Mouse (Mus musculus): Measurements from ENCODE around the gene Poln. TPM values are rescaled to one million over a fixed set of nuclear protein-coding genes. Genes with fewer than 3 reads are reported as not detected.

Poln gene
- polyA plus RNA-seq, 1 experiment: 0.61 TPM

DNA sequence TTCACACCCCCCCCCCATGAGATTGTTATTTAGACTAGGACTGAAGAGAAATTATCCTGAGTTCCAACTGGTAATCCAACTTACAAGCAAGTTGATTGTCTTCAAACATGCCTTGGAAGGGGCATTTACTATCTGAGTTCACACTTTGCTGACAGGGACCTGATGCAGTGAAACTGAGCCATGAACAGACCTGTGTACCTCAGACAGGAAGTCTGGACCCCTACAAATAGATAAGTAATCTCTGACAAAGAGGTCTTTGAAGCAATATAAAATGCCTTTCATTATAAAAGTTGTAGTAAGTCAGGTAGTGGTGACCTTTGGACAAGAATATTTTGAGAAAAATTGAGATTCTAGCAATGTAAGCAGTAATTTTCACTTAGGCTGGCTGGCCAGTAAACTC, 20.8 kb downstream of the Poln start:
- TF ChIP-seq CTCF (IDR thresholded peaks at IDR 0.05; ENCODE audit: borderline replicate concordance, insufficient read depth, low read length): no peak
- no peak for TF ChIP-seq POLR2A (IDR thresholded peaks at IDR 0.05; ENCODE audit: low read depth, low read length)
- no peak overlapping the region for H3K4me3 ChIP-seq (ENCODE audit: insufficient read depth, low read length)
- H3K27ac ChIP-seq (ENCODE audit: insufficient read depth, low read length): no peak overlapping the region
- no peaks in the 10 kb centered on the region for H3K4me1 ChIP-seq (ENCODE audit: control insufficient read depth, insufficient read depth, low read length)

- TF ChIP-seq CTCF (IDR thresholded peaks at IDR 0.05; ENCODE audit: borderline replicate concordance, insufficient read depth, low read length) (no peak), POLR2A (IDR thresholded peaks at IDR 0.05; ENCODE audit: low read depth, low read length) (no peak)
- no peak overlapping the region for H3K4me3 ChIP-seq (ENCODE audit: insufficient read depth, low read length)
- no peak overlapping the region for H3K27ac ChIP-seq (ENCODE audit: insufficient read depth, low read length)
- no peaks in the 10 kb centered on the region for H3K4me1 ChIP-seq (ENCODE audit: control insufficient read depth, insufficient read depth, low read length)
Observed at GRCm38 (mm10) chr5:34147554-34147953, 21.7 kb downstream of the Poln start.

DNA sequence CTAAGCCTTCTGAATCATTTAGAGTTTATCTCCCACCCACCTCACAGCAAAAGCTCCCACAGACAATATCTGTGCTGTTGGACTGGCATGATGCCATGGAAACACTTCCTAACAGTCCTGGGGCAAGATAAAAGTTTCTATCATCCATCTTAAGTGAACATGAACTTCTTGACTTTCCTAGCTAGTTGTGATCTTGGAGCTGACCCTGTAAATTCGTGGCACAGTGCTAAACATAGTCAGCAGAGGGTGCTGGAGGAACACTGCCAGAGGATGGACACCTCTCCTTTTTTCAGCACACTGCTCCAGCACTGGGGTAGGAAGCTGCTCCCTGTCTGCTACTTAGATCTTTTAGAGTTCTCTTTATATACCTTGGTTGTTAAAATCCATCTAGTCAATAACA, 29.5 kb downstream of the Poln start:
- Histone ChIP-seq H3K27ac (ENCODE audit: insufficient read depth, low read length) (no peak overlapping the region), H3K4me1 (ENCODE audit: control insufficient read depth, insufficient read depth, low read length) (no peaks in the 10 kb centered on the region), H3K4me3 (ENCODE audit: insufficient read depth, low read length) (no peak overlapping the region)
- TF ChIP-seq POLR2A (IDR thresholded peaks at IDR 0.05; ENCODE audit: low read depth, low read length) (no peak), CTCF (IDR thresholded peaks at IDR 0.05; ENCODE audit: borderline replicate concordance, insufficient read depth, low read length) (peak; percentile 59; the same call in 1 of the 2 replicates)

DNA sequence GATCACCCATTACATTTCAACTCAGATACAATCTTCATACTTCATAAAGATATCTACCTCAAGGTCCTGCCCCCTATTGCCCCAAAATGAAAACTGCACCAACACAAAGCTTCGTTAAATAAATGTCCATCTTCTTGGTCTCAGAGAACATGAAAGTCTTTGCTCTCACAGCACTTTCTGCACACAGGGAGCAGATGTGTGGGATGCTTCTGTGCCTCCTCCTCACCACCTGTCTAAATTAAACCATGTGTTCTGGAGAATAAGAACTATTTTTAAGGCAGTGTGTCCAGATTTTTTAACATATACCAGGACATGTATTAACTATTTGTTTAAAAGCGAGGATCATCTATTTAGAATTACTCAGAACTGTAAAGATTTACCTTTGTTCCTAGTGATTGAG, 36.5 kb downstream of the Poln start:
- no peak overlapping the region for H3K4me3 ChIP-seq (ENCODE audit: insufficient read depth, low read length)
- TF ChIP-seq CTCF (IDR thresholded peaks at IDR 0.05; ENCODE audit: borderline replicate concordance, insufficient read depth, low read length) (no peak), POLR2A (IDR thresholded peaks at IDR 0.05; ENCODE audit: low read depth, low read length) (no peak)
- no peaks in the 10 kb centered on the region for H3K4me1 ChIP-seq (ENCODE audit: control insufficient read depth, insufficient read depth, low read length)
- no peak overlapping the region for H3K27ac ChIP-seq (ENCODE audit: insufficient read depth, low read length)

GRCm38 (mm10) chr5:34124131-34124530, 45.1 kb downstream of the Poln start:
- TF ChIP-seq POLR2A (IDR thresholded peaks at IDR 0.05; ENCODE audit: low read depth, low read length): no peak
- TF ChIP-seq CTCF (IDR thresholded peaks at IDR 0.05; ENCODE audit: borderline replicate concordance, insufficient read depth, low read length): no peak
- no peak overlapping the region for H3K4me3 ChIP-seq (ENCODE audit: insufficient read depth, low read length)
- H3K4me1 ChIP-seq (ENCODE audit: control insufficient read depth, insufficient read depth, low read length): no peaks in the 10 kb centered on the region
- H3K27ac ChIP-seq (ENCODE audit: insufficient read depth, low read length): no peak overlapping the region

DNA sequence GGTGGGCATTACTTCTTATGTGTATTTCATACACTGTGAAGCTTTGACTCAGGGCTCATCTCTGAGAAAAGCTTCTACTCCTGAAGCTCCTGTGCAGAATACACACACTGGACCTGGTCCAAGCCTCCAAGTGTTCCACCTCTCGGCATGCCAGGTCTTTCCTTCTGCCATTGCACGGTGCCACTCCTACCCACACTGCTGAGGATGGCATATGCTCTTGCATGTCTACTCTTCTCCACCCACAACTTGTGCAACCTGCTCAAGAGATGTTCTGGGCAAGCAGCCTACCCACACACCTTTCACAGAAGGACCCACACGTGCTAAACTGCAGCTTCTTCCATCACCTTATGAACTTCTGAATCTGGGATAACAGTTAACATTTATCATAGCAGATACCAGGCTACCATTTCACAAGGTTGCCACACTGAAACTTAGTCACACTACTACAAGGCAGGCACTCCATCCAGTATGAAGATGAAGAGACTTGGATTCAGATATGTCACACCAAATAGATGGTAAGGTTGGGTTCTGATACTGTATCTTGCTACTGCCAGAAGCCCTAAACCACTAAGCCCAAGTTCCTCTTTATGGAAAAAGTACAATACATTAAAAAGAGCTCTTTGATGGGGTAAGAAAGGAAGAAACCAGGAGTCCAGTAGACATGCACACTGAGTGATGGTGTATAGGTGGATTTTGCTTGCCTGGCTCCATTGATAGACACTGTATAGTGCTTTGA, 50.0 kb downstream of the Poln start:
- Histone ChIP-seq H3K4me1 (ENCODE audit: control insufficient read depth, insufficient read depth, low read length) (no peaks in the 10 kb centered on the region), H3K4me3 (ENCODE audit: insufficient read depth, low read length) (no peak overlapping the region), H3K27ac (ENCODE audit: insufficient read depth, low read length) (no peak overlapping the region)
- no peak for TF ChIP-seq CTCF (IDR thresholded peaks at IDR 0.05; ENCODE audit: borderline replicate concordance, insufficient read depth, low read length)
- no peak for TF ChIP-seq POLR2A (IDR thresholded peaks at IDR 0.05; ENCODE audit: low read depth, low read length)

DNA sequence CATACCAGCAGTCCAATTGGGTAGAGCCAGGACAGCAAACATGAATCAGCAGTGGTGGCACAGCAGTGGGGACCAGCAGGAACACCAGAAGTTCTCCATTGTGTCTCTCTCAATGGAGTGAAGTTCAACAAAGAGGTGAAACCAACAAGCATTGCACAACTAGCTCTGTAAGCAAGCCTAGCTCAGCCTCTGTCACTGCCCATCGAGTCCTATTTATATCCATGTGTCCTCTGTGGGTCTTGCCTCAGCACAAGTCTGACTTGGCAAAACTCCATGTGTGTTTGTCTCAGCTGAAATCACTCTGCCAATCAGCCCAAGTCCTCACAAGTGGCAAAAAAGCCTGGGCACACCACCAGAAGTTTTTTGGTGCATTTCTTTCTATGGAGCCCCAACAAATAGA, 63.6 kb downstream of the Poln start:
- Histone ChIP-seq H3K4me3 (ENCODE audit: insufficient read depth, low read length) (no peak overlapping the region), H3K27ac (ENCODE audit: insufficient read depth, low read length) (no peak overlapping the region), H3K4me1 (ENCODE audit: control insufficient read depth, insufficient read depth, low read length) (no peaks in the 10 kb centered on the region)
- no peak for TF ChIP-seq CTCF (IDR thresholded peaks at IDR 0.05; ENCODE audit: borderline replicate concordance, insufficient read depth, low read length)
- no peak for TF ChIP-seq POLR2A (IDR thresholded peaks at IDR 0.05; ENCODE audit: low read depth, low read length)

DNA sequence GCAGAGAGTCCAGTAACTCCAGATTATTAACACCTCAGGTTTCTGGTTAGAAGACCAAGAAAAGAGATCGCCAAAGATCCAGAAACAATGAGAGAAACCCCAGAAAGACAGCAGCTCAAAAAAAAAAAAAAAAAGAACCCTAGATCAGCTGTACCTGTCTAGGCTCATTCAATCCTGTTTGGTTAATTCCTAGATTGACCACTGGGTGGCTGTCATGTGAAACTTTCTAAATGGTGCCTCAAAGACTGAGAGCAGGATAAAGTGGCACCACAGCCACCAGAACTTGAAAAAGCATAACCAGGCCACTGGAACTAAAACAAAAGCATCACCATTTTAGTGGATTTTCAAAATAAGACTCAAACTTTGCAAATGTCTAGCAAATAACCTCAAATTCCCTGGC, 71.9 kb downstream of the Poln start:
- TF ChIP-seq POLR2A (IDR thresholded peaks at IDR 0.05; ENCODE audit: low read depth, low read length) (no peak), CTCF (IDR thresholded peaks at IDR 0.05; ENCODE audit: borderline replicate concordance, insufficient read depth, low read length) (no peak)
- H3K27ac ChIP-seq (ENCODE audit: insufficient read depth, low read length): no peak overlapping the region
- no peak overlapping the region for H3K4me3 ChIP-seq (ENCODE audit: insufficient read depth, low read length)
- H3K4me1 ChIP-seq (ENCODE audit: control insufficient read depth, insufficient read depth, low read length): no peaks in the 10 kb centered on the region

- Histone ChIP-seq H3K4me3 (ENCODE audit: insufficient read depth, low read length) (no peak overlapping the region), H3K4me1 (ENCODE audit: control insufficient read depth, insufficient read depth, low read length) (no peaks in the 10 kb centered on the region), H3K27ac (ENCODE audit: insufficient read depth, low read length) (no peak overlapping the region)
- TF ChIP-seq POLR2A (IDR thresholded peaks at IDR 0.05; ENCODE audit: low read depth, low read length): no peak
- TF ChIP-seq CTCF (IDR thresholded peaks at IDR 0.05; ENCODE audit: borderline replicate concordance, insufficient read depth, low read length): no peak
Observed at GRCm38 (mm10) chr5:34093021-34093420, 76.2 kb downstream of the Poln start.

DNA sequence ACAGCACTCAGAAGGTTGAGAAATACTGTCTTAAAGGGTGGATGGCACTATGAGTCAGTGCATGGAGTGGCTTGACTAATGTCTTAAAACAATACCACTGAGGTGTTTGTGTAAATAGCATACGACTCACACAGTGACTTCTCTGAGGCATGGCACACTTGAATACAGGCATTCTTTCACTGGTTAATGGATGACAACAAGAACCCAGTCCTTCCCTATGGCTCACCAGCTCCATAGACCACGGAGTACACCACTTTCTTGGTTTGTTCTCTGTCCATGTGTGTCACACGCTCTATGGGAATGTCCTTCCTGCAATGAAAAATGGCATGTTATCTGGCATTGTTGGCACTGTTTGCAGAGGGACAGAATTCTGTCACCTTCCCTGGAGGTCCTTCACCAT, 136.7 kb downstream of the Poln start:
- TF ChIP-seq POLR2A (IDR thresholded peaks at IDR 0.05; ENCODE audit: low read depth, low read length) (no peak), CTCF (IDR thresholded peaks at IDR 0.05; ENCODE audit: borderline replicate concordance, insufficient read depth, low read length) (no peak)
- Histone ChIP-seq H3K27ac (ENCODE audit: insufficient read depth, low read length) (no peak overlapping the region), H3K4me1 (ENCODE audit: control insufficient read depth, insufficient read depth, low read length) (peaks cover 5% of the 10 kb centered on the region; the same call in 1 of the 2 replicates), H3K4me3 (ENCODE audit: insufficient read depth, low read length) (no peak overlapping the region)
